Mouse (Mus musculus) lung, postnatal 0 days (tissue): ENCODE results near the gene Stpg3. TPM values are rescaled to one million over a fixed set of nuclear protein-coding genes. Genes with fewer than 3 reads are reported as not detected.

Experiments
- ATAC-seq: fragments of 200-750 bp; cut with Nextera tagmentation; 2 replicates; pipeline ENCODE4 v1.8.0; 2017; ENCODE audit warnings: moderate library complexity
- DNase-seq: peaks from one replicate; pipeline ENCODE4 v3.0.0-alpha.2; 2016; ENCODE audit warnings: low spot score
- H3K27ac ChIP-seq: fragments of 300-500 bp; sonication (generic); 2 replicates; pipeline ENCODE4 v1.5.1; 2014; ENCODE audit warnings: antibody characterized with exemption, mild to moderate bottlenecking, low read length, mixed read lengths
- H3K27me3 ChIP-seq: fragments of 300-500 bp; sonication (generic); replicated peaks from 2 replicates; pipeline ENCODE4 v1.6.1; 2014; ENCODE audit warnings: low read length, mixed read lengths; ENCODE audit not compliant: insufficient read depth
- H3K36me3 ChIP-seq: fragments of 300-500 bp; sonication (generic); 2 replicates; pipeline ENCODE4 v1.6.1; 2014; ENCODE audit warnings: low read length, mixed read lengths; ENCODE audit not compliant: insufficient read depth
- H3K4me1 ChIP-seq: fragments of 300-500 bp; sonication (generic); 2 replicates; pipeline ENCODE4 v1.6.1; 2014; ENCODE audit warnings: antibody characterized with exemption, low read depth, low read length, mixed read lengths; ENCODE audit not compliant: insufficient read depth
- H3K4me2 ChIP-seq: fragments of 300-500 bp; sonication (generic); replicated peaks from 2 replicates; pipeline ENCODE4 v1.6.1; 2014; ENCODE audit warnings: low read depth, mild to moderate bottlenecking, low read length, moderate library complexity, mixed read lengths
- H3K4me3 ChIP-seq: fragments of 300-500 bp; sonication (generic); 2 replicates; pipeline ENCODE4 v1.5.1; 2014; ENCODE audit warnings: low read depth, low read length
- H3K9ac ChIP-seq: fragments of 300-500 bp; sonication (generic); replicated peaks from 2 replicates; pipeline ENCODE4 v1.6.1; 2014; ENCODE audit warnings: low read depth, mild to moderate bottlenecking
- H3K9me3 ChIP-seq: fragments of 300-500 bp; sonication (generic); 2 replicates; pipeline ENCODE4 v1.6.1; 2016; ENCODE audit warnings: low read length, mixed read lengths
- CTCF ChIP-seq: IDR thresholded peaks from 2 replicates; pipeline ENCODE4 v1.5.1; 2016; ENCODE audit warnings: antibody characterized with exemption, mild to moderate bottlenecking
- EP300 ChIP-seq: IDR thresholded peaks from 2 replicates; pipeline ENCODE4 v1.6.1; 2016; ENCODE audit warnings: antibody characterized with exemption, mild to moderate bottlenecking, control low read depth
- WGBS: fragments of 180-500 bp; shearing (Covaris S2); extraction: QIAGEN DNeasy Blood & Tissue Kit; methylation state at CpG from one replicate; pipeline ENCODE4 v1.1.7; 2014; 5-methylcytosine and 5-hydroxymethylcytosine counted together
- polyA plus RNA-seq: library from polyadenylated mRNA; unstranded; fragments of >200 nt; fragmentation: Nextera tagmentation; extraction: Ambion mirVana; gene quantifications from 2 replicates; pipeline ENCODE4 v1.2.1, GENCODE M21; 2015

Stpg3 gene
- polyA plus RNA-seq, 1 experiment from 2014 or later: 0.12 TPM

GRCm38 (mm10) chr2:25237522-25237921, 23.1 kb upstream of the Stpg3 start:
- no peaks in the 10 kb centered on the region for H3K36me3 ChIP-seq
- H3K27ac ChIP-seq: peak overlapping the region; percentile 69
- DNase-seq (peak; percentile 81), ATAC-seq (peak; percentile 56)
- H3K4me3 ChIP-seq: no peak overlapping the region
- H3K9ac ChIP-seq: no peak overlapping the region
- H3K9me3 ChIP-seq: no peaks in the 10 kb centered on the region
- H3K4me2 ChIP-seq: no peak overlapping the region
- TF ChIP-seq CTCF (no peak), EP300 (peak; percentile 25; the same call in 1 of the 2 replicates)
- WGBS: 30% methylated on average over 4 of the region's 4 CpGs
- H3K4me1 ChIP-seq: peaks cover 11% of the 10 kb centered on the region
- H3K27me3 ChIP-seq: peaks cover 8% of the 10 kb centered on the region; the same call in 1 of the 2 replicates

- H3K9me3 ChIP-seq: no peaks in the 10 kb centered on the region
- H3K4me3 ChIP-seq: no peak within 1 kb of the TSS
- DNase-seq (no peak), ATAC-seq (no peak)
- H3K4me1 ChIP-seq: peaks cover 7% of the 10 kb centered on the region; the same call in 1 of the 2 replicates
- peaks cover 3% of the 10 kb centered on the region; the same call in 1 of the 2 replicates for H3K27me3 ChIP-seq
- no peak within 1 kb of the TSS for H3K9ac ChIP-seq
- peak within 1 kb of the TSS; percentile 69; the same call in 1 of the 2 replicates for H3K27ac ChIP-seq
- no peaks in the 10 kb centered on the region for H3K36me3 ChIP-seq
- TF ChIP-seq EP300 (no peak), CTCF (no peak)
- 21% methylated on average over 8 of the region's 8 CpGs for WGBS
- no peak within 1 kb of the TSS for H3K4me2 ChIP-seq
Observed at GRCm38 (mm10) chr2:25236614-25237013, 22.2 kb upstream of the Stpg3 start, which contains the start of gene Rnf224. Gene Rnf224 (minus strand): TSS chr2:25236787.

GRCm38 (mm10) chr2:25234551-25235220, 20.2 kb upstream of the Stpg3 start:
- WGBS: 42% methylated on average over 5 of the region's 5 CpGs
- no peak overlapping the region for H3K9ac ChIP-seq
- ATAC-seq (no peak), DNase-seq (no peak)
- no peaks in the 10 kb centered on the region for H3K9me3 ChIP-seq
- no peak overlapping the region for H3K4me2 ChIP-seq
- TF ChIP-seq CTCF: no peak
- no peak for TF ChIP-seq EP300
- no peaks in the 10 kb centered on the region for H3K4me1 ChIP-seq
- H3K27me3 ChIP-seq: no peaks in the 10 kb centered on the region; the same call in 1 of the 2 replicates
- H3K27ac ChIP-seq: no peak overlapping the region
- H3K36me3 ChIP-seq: no peaks in the 10 kb centered on the region
- no peak overlapping the region for H3K4me3 ChIP-seq

- Histone ChIP-seq H3K27me3 (no peaks in the 10 kb centered on the region; the same call in 1 of the 2 replicates), H3K9ac (no peak within 1 kb of the TSS), H3K36me3 (no peaks in the 10 kb centered on the region), H3K4me1 (no peaks in the 10 kb centered on the region), H3K4me3 (no peak within 1 kb of the TSS), H3K27ac (no peak within 1 kb of the TSS), H3K9me3 (no peaks in the 10 kb centered on the region), H3K4me2 (no peak within 1 kb of the TSS)
- DNase-seq: no peak
- 46% methylated on average over 3 of the region's 3 CpGs for WGBS
- no peak for TF ChIP-seq EP300
- no peak for TF ChIP-seq CTCF
- ATAC-seq: no peak
Observed at GRCm38 (mm10) chr2:25234050-25234449, 19.6 kb upstream of the Stpg3 start, which contains the start of gene Slc34a3. Gene Slc34a3 (minus strand): TSS chr2:25234364.

GRCm38 (mm10) chr2:25233421-25233820, 19.0 kb upstream of the Stpg3 start:
- DNase-seq: no peak
- Histone ChIP-seq H3K9me3 (no peaks in the 10 kb centered on the region), H3K9ac (no peak overlapping the region), H3K4me1 (no peaks in the 10 kb centered on the region), H3K4me3 (no peak overlapping the region), H3K27me3 (no peaks in the 10 kb centered on the region; the same call in 1 of the 2 replicates), H3K36me3 (no peaks in the 10 kb centered on the region), H3K4me2 (no peak overlapping the region), H3K27ac (no peak overlapping the region)
- 71% methylated on average over 4 of the region's 4 CpGs for WGBS
- no peak for ATAC-seq
- TF ChIP-seq EP300 (no peak), CTCF (no peak)

- no peak for TF ChIP-seq EP300
- TF ChIP-seq CTCF: no peak
- H3K9me3 ChIP-seq: no peaks in the 10 kb centered on the region
- no peak overlapping the region for H3K9ac ChIP-seq
- 54% methylated on average over 12 of the region's 12 CpGs for WGBS
- no peak overlapping the region for H3K27ac ChIP-seq
- no peaks in the 10 kb centered on the region for H3K36me3 ChIP-seq
- no peaks in the 10 kb centered on the region; the same call in 1 of the 2 replicates for H3K27me3 ChIP-seq
- H3K4me2 ChIP-seq: no peak overlapping the region
- H3K4me1 ChIP-seq: no peaks in the 10 kb centered on the region; the same call in 1 of the 2 replicates
- DNase-seq (no peak), ATAC-seq (no peak)
- no peak overlapping the region for H3K4me3 ChIP-seq
Observed at GRCm38 (mm10) chr2:25231038-25231437, 16.6 kb upstream of the Stpg3 start.
